Mouse (Mus musculus) hindbrain, embryonic 14.5 days (tissue): ENCODE measurements around the gene Ccdc24. TPM values are rescaled to one million over a fixed set of nuclear protein-coding genes. Genes with fewer than 3 reads are reported as not detected.

Experiments used
- polyA plus RNA-seq: library from polyadenylated mRNA; unstranded; fragments of >200 nt; fragmentation: Nextera tagmentation; extraction: Ambion mirVana; gene quantifications from 2 replicates; pipeline ENCODE4 v1.2.1, GENCODE M21; 2014

The Ccdc24 gene
- polyA plus RNA-seq, 1 experiment from 2014 or later: 3.9 TPM

Other genes starting within 250 kb of the Ccdc24 start
- gene Dmap1, start 190.3 kb downstream of the Ccdc24 start, polyA plus RNA-seq: 82.0 and 85.4 TPM in 2 replicates
- not detected in 2 replicates for gene Gm12845, start 148.1 kb downstream of the Ccdc24 start, polyA plus RNA-seq
- not detected in 2 replicates for gene Klf17, start 106.9 kb downstream of the Ccdc24 start, polyA plus RNA-seq
- 33.7 and 37.1 TPM in 2 replicates for gene Slc6a9, start 38.1 kb downstream of the Ccdc24 start, polyA plus RNA-seq
- 78.0 and 81.4 TPM in 2 replicates for gene B4galt2, start 10.9 kb upstream of the Ccdc24 start, polyA plus RNA-seq
- gene Atp6v0b, start 14.8 kb upstream of the Ccdc24 start, polyA plus RNA-seq: 589 and 599 TPM in 2 replicates
- gene Dph2, start 19.5 kb upstream of the Ccdc24 start, polyA plus RNA-seq: 22.9 and 25.1 TPM in 2 replicates
- 55.1 and 56.5 TPM in 2 replicates for gene Ipo13, start 42.4 kb upstream of the Ccdc24 start, polyA plus RNA-seq
- gene Artn, start 57.2 kb upstream of the Ccdc24 start, polyA plus RNA-seq: 0.95 and 0.96 TPM in 2 replicates